Mouse (Mus musculus) bone marrow, adult 2 months (tissue): ENCODE measurements around the gene Olfr1416.

Experiments used
- CTCF ChIP-seq: fragments of 200-500 bp; IDR thresholded peaks from 2 replicates; pipeline ENCODE4 v1.5.1; 2011; ENCODE audit warnings: low read length, control low read depth; ENCODE audit not compliant: control insufficient read depth, insufficient read depth
- POLR2A ChIP-seq: fragments of 200-500 bp; IDR thresholded peaks from 2 replicates; pipeline ENCODE4 v1.6.1; 2011; ENCODE audit warnings: low read depth, mild to moderate bottlenecking, control low read depth, low read length, borderline replicate concordance; ENCODE audit not compliant: control insufficient read depth

- no peak for TF ChIP-seq POLR2A
- TF ChIP-seq CTCF = no peak
Observed at GRCm38 (mm10) chr1:92431420-92431819, 53.5 kb downstream of the Olfr1416 start.
